Mouse (Mus musculus) kidney, adult 10 weeks (tissue): ENCODE results near the gene Gm7168. TPM values are rescaled to one million over a fixed set of nuclear protein-coding genes. Genes with fewer than 3 reads are reported as not detected.

Experiments
- polyA plus RNA-seq: library from polyadenylated mRNA; stranded (reverse); fragments of 350-450 nt; fragmentation: Illumina TruSeq; extraction: RNeasy Lipid Tissue Mini Kit (QIAGEN cat#74804); gene quantifications from one replicate; pipeline ENCODE4 v1.2.3, GENCODE M21; 2014; ENCODE audit warnings: low read depth, low replicate concordance

Gene Gm7168
- polyA plus RNA-seq = not detected

DNA sequence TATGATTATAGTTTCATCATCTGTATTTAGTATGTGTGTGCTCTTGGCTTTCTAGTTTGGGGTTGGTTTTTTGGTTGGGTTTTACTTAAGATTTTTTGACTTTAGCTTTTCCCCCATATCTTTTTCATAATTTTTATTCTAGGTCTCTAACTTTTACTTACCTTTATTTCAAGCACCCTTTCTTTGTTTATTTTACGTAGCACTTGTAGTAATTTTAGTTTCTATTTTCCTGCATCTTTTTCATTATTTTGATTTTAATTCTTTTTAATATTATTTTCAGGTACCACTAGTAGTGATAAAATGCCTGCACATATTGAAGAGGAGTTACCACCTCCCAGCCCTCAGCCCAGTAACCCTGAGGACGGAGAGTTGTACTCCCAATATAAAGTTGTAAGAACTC lies at the start of gene Gm7168:
Gene Gm7168 (plus strand): TSS at position 301 of the 400 bp plus-strand sequence.

Other genes with a start within 250 kb of the Gm7168 start
- 112 TPM for gene Afdn, start 187.8 kb upstream of the Gm7168 start, polyA plus RNA-seq
- gene Tcte2, start 186.5 kb upstream of the Gm7168 start, polyA plus RNA-seq = 4.2 TPM
- gene Gm7356, start 55.3 kb downstream of the Gm7168 start, polyA plus RNA-seq = not detected
- gene Gm7358, start 111.2 kb downstream of the Gm7168 start, polyA plus RNA-seq = not detected